Comparison of ENCODE assay signal across 8 mouse cellular contexts in genomic region chr6:29513284-29513683, GRCm38 (mm10). TPM values are rescaled to one million over a fixed set of nuclear protein-coding genes. Genes with fewer than 3 reads are reported as not detected.
DNase-seq lines count a peak whose midpoint lies in the region; ATAC-seq lines count a peak whose summit lies in the region.

No protein-coding gene starts in this region.

- H3K36me3 ChIP-seq in heart, embryonic 16.5 days (ENCODE audit: control insufficient read depth, insufficient read depth): no peaks in the 10 kb centered on the region
- no peaks in the 10 kb centered on the region for H3K36me3 ChIP-seq in kidney, embryonic 16.5 days (ENCODE audit: insufficient read depth, low read length)
- H3K36me3 ChIP-seq in stomach, embryonic 15.5 days: no peaks in the 10 kb centered on the region

- ATAC-seq in heart, embryonic 16.5 days (replicated peaks; ENCODE audit: extremely low read depth, insufficient read depth, low FRiP score): peak; percentile 52
- peak; percentile 85 for ATAC-seq in kidney, embryonic 16.5 days (ENCODE audit: low FRiP score, low TSS enrichment)
- peak; percentile 71 for ATAC-seq in megakaryocyte, adult 5-6 weeks (ENCODE audit: poor library complexity, severe bottlenecking)
- ATAC-seq in stomach, embryonic 15.5 days (ENCODE audit: insufficient read depth, low FRiP score, low read depth): peak; percentile 62; the same call in 1 of the 2 replicates

- no peaks in the 10 kb centered on the region for H3K9me3 ChIP-seq in heart, embryonic 16.5 days (replicated peaks; ENCODE audit: control insufficient read depth, low read length)
- H3K9me3 ChIP-seq in kidney, embryonic 16.5 days (ENCODE audit: low read length): no peaks in the 10 kb centered on the region
- no peaks in the 10 kb centered on the region for H3K9me3 ChIP-seq in stomach, embryonic 15.5 days

- peak; percentile 43 for DNase-seq in ES-CJ7 (ENCODE audit: low read depth, low spot score)
- DNase-seq in embryo, embryonic 11 days: peak; percentile 93
- DNase-seq in cerebellum, adult 11-12 months: no peak
- DNase-seq in frontal cortex, postnatal 36 days (ENCODE audit: low spot score in 2 of 2): no peak

- H3K4me2 ChIP-seq in heart, embryonic 16.5 days (ENCODE audit: low read depth, low read length): peak overlapping the region; percentile 56
- peak overlapping the region; percentile 45 for H3K4me2 ChIP-seq in kidney, embryonic 16.5 days (replicated peaks; ENCODE audit: low read depth, low read length)
- H3K4me2 ChIP-seq in stomach, embryonic 15.5 days: peak overlapping the region; percentile 45

- H3K9ac ChIP-seq in heart, embryonic 16.5 days (ENCODE audit: low read length): peak overlapping the region; percentile 27
- peak overlapping the region; percentile 42; the same call in 1 of the 2 replicates for H3K9ac ChIP-seq in kidney, embryonic 16.5 days (replicated peaks; ENCODE audit: low read length)
- H3K9ac ChIP-seq in stomach, embryonic 15.5 days: no peak overlapping the region

- WGBS in heart, embryonic 16.5 days: 1% methylated on average over 11 of the region's 11 CpGs
- 1% methylated on average over 11 of the region's 11 CpGs for WGBS in kidney, embryonic 16.5 days
- WGBS in stomach, embryonic 15.5 days: under 1% methylated on average over 11 of the region's 11 CpGs

- peak overlapping the region; percentile 25 for H3K4me3 ChIP-seq in heart, embryonic 16.5 days (ENCODE audit: low read length)
- no peak overlapping the region for H3K4me3 ChIP-seq in kidney, embryonic 16.5 days (ENCODE audit: low read length)
- H3K4me3 ChIP-seq in stomach, embryonic 15.5 days (replicated peaks): peak overlapping the region; percentile 11

- H3K27ac ChIP-seq in heart, embryonic 16.5 days (ENCODE audit: low read length): peak overlapping the region; percentile 17; the same call in 1 of the 2 replicates
- H3K27ac ChIP-seq in kidney, embryonic 16.5 days (ENCODE audit: low read length): peak overlapping the region; percentile 86
- H3K27ac ChIP-seq in stomach, embryonic 15.5 days: peak overlapping the region; percentile 80

- peaks cover 6% of the 10 kb centered on the region; the same call in 1 of the 2 replicates for H3K27me3 ChIP-seq in heart, embryonic 16.5 days (ENCODE audit: control insufficient read depth, insufficient read depth, low read length)
- H3K27me3 ChIP-seq in kidney, embryonic 16.5 days (ENCODE audit: insufficient read depth, low read length): no peaks in the 10 kb centered on the region
- no peaks in the 10 kb centered on the region for H3K27me3 ChIP-seq in stomach, embryonic 15.5 days (replicated peaks)

- H3K4me1 ChIP-seq in heart, embryonic 16.5 days (ENCODE audit: control insufficient read depth, insufficient read depth, low read length): peaks cover 8% of the 10 kb centered on the region
- H3K4me1 ChIP-seq in kidney, embryonic 16.5 days (ENCODE audit: insufficient read depth, low read length): peaks cover 21% of the 10 kb centered on the region
- peaks cover 7% of the 10 kb centered on the region; the same call in 1 of the 2 replicates for H3K4me1 ChIP-seq in stomach, embryonic 15.5 days

RNA-seq across cellular contexts. Expression of gene Kcp, which starts 5.5 kb away (rescaled TPM):
- 9.2 and 9.5 TPM in 2 replicates for polyA plus RNA-seq in heart, embryonic 16.5 days (2015; fragmentation: Nextera tagmentation; extraction: Ambion mirVana)
- polyA plus RNA-seq in kidney, embryonic 16.5 days (2015; fragmentation: Nextera tagmentation; extraction: Ambion mirVana): 34.5 and 36.3 TPM in 2 replicates
- not detected in 2 replicates for total RNA-seq in megakaryocyte, adult 5-6 weeks (2015)
- total RNA-seq in megakaryocyte, adult 5-6 weeks (2017): not detected in 2 replicates
- polyA plus RNA-seq in stomach, embryonic 15.5 days (2015; fragmentation: Nextera tagmentation; extraction: Ambion mirVana): 20.3 and 20.7 TPM in 2 replicates

RNA-seq across cellular contexts. Expression of gene Irf5, which starts 13.1 kb away (rescaled TPM):
- polyA plus RNA-seq in heart, embryonic 16.5 days (2015; fragmentation: Nextera tagmentation; extraction: Ambion mirVana): 5.4 and 5.7 TPM in 2 replicates
- 6.0 and 8.0 TPM in 2 replicates for polyA plus RNA-seq in kidney, embryonic 16.5 days (2015; fragmentation: Nextera tagmentation; extraction: Ambion mirVana)
- total RNA-seq in megakaryocyte, adult 5-6 weeks (2015): 133 and 149 TPM in 2 replicates
- 231 and 243 TPM in 2 replicates for total RNA-seq in megakaryocyte, adult 5-6 weeks (2017)
- polyA plus RNA-seq in stomach, embryonic 15.5 days (2015; fragmentation: Nextera tagmentation; extraction: Ambion mirVana): 8.9 and 11.1 TPM in 2 replicates

RNA-seq across cellular contexts. Expression of gene Atp6v1fnb, which starts 42.0 kb away (rescaled TPM):
- not detected in 2 replicates for polyA plus RNA-seq in heart, embryonic 16.5 days (2015; fragmentation: Nextera tagmentation; extraction: Ambion mirVana)
- 0.30 and 0.37 TPM in 2 replicates for polyA plus RNA-seq in kidney, embryonic 16.5 days (2015; fragmentation: Nextera tagmentation; extraction: Ambion mirVana)
- total RNA-seq in megakaryocyte, adult 5-6 weeks (2015): 0.67 TPM in 1 of 2 replicates, not detected in the other
- 0.29 TPM in 1 of 2 replicates, not detected in the other for total RNA-seq in megakaryocyte, adult 5-6 weeks (2017)
- 0.24 TPM in 1 of 2 replicates, not detected in the other for polyA plus RNA-seq in stomach, embryonic 15.5 days (2015; fragmentation: Nextera tagmentation; extraction: Ambion mirVana)

RNA-seq across cellular contexts. Expression of gene Atp6v1f, which starts 45.8 kb away (rescaled TPM):
- polyA plus RNA-seq in heart, embryonic 16.5 days (2015; fragmentation: Nextera tagmentation; extraction: Ambion mirVana): 197 and 199 TPM in 2 replicates
- 302 and 320 TPM in 2 replicates for polyA plus RNA-seq in kidney, embryonic 16.5 days (2015; fragmentation: Nextera tagmentation; extraction: Ambion mirVana)
- 238 and 251 TPM in 2 replicates for total RNA-seq in megakaryocyte, adult 5-6 weeks (2015)
- total RNA-seq in megakaryocyte, adult 5-6 weeks (2017): 225 and 238 TPM in 2 replicates
- polyA plus RNA-seq in stomach, embryonic 15.5 days (2015; fragmentation: Nextera tagmentation; extraction: Ambion mirVana): 244 and 256 TPM in 2 replicates

Comparison
In these comparisons a context has a peak if more than half of its experiments do, and no peak if none do; other contexts are left out.
1. DNase-seq: peak in ES-CJ7 (single experiment) and embryo, embryonic 11 days (single experiment); none in cerebellum, adult 11-12 months (single experiment) and frontal cortex, postnatal 36 days (0 of 2).
2. H3K27ac ChIP-seq: peak in every context shown above with its lines; median percentile 86 in kidney, embryonic 16.5 days; 80 in stomach, embryonic 15.5 days; 17 in heart, embryonic 16.5 days.
3. Peak in every context shown above with its lines, with median percentiles within 50 percentile points of each other: ATAC-seq and H3K4me2 ChIP-seq.